ENCODE assay signal across 8 mouse cellular contexts in genomic region chr4:141239388-141240125, GRCm38 (mm10). TPM values are rescaled to one million over a fixed set of nuclear protein-coding genes. Genes with fewer than 3 reads are reported as not detected.
DNase-seq lines count a peak whose midpoint lies in the region; ATAC-seq and TF ChIP-seq lines count a peak whose summit lies in the region.

Gene Arhgef19, plus strand, starts transcription at chr4:141239499.

- H3K9ac ChIP-seq in heart, embryonic 12.5 days: peak within 1 kb of the TSS; percentile 47
- H3K9ac ChIP-seq in kidney, embryonic 15.5 days: peak within 1 kb of the TSS; percentile 6; the same call in 1 of the 2 replicates
- no peak within 1 kb of the TSS for H3K9ac ChIP-seq in liver, embryonic 14.5 days (replicated peaks)

- no peak for TF ChIP-seq POLR2A in thymus, adult 2 months (IDR thresholded peaks at IDR 0.05; ENCODE audit: control insufficient read depth, extremely low read depth, insufficient read depth, low read length, poor library complexity)

- H3K4me3 ChIP-seq in heart, embryonic 12.5 days: peak within 1 kb of the TSS; percentile 44
- H3K4me3 ChIP-seq in kidney, embryonic 15.5 days (replicated peaks): peak within 1 kb of the TSS; percentile 43
- peak within 1 kb of the TSS; percentile 39 to 43 for H3K4me3 ChIP-seq in liver, embryonic 14.5 days (ENCODE audit: insufficient read depth in 1 of 2, low read depth in 2 of 2, low read length in 2 of 2)
- H3K4me3 ChIP-seq in thymus, adult 2 months (ENCODE audit: control insufficient read depth, insufficient read depth, low read length): peak within 1 kb of the TSS; percentile 17; the same call in 1 of the 2 replicates

- H3K4me1 ChIP-seq in heart, embryonic 12.5 days (replicated peaks): peaks cover 35% of the 10 kb centered on the region
- H3K4me1 ChIP-seq in kidney, embryonic 15.5 days: peaks cover 57% of the 10 kb centered on the region
- H3K4me1 ChIP-seq in liver, embryonic 14.5 days (replicated peaks; ENCODE audit: control insufficient read depth in 2 of 2, insufficient read depth in 2 of 2, low read length in 1 of 2): peaks cover 5 to 9% of the 10 kb centered on the region in 2 experiments
- H3K4me1 ChIP-seq in thymus, adult 2 months (replicated peaks; ENCODE audit: control insufficient read depth, insufficient read depth, low read length): peaks cover 7% of the 10 kb centered on the region

- H3K9me3 ChIP-seq in heart, embryonic 12.5 days (replicated peaks): no peaks in the 10 kb centered on the region
- no peaks in the 10 kb centered on the region for H3K9me3 ChIP-seq in kidney, embryonic 15.5 days (replicated peaks)
- no peaks in the 10 kb centered on the region for H3K9me3 ChIP-seq in liver, embryonic 14.5 days (ENCODE audit: control insufficient read depth, low read length)

- ATAC-seq in erythroblast, adult 5-6 weeks (replicated peaks; ENCODE audit: low FRiP score, poor library complexity, severe bottlenecking): peak; percentile 71
- peak; percentile 91 for ATAC-seq in heart, embryonic 12.5 days (ENCODE audit: insufficient number of reproducible peaks, low FRiP score)
- ATAC-seq in kidney, embryonic 15.5 days (replicated peaks; ENCODE audit: low FRiP score): peak; percentile 91
- ATAC-seq in liver, embryonic 14.5 days (ENCODE audit: insufficient read depth): peak; percentile 87

- H3K27me3 ChIP-seq in heart, embryonic 12.5 days (replicated peaks): peaks cover 80% of the 10 kb centered on the region
- peaks cover 77% of the 10 kb centered on the region for H3K27me3 ChIP-seq in kidney, embryonic 15.5 days
- peaks cover 59% of the 10 kb centered on the region for H3K27me3 ChIP-seq in liver, embryonic 14.5 days (ENCODE audit: control insufficient read depth, insufficient read depth, low read length)
- peaks cover 22% of the 10 kb centered on the region for H3K27me3 ChIP-seq in thymus, adult 2 months (ENCODE audit: control insufficient read depth, insufficient read depth, low read length)

- 1% methylated on average over 31 of the region's 31 CpGs for WGBS in heart, embryonic 12.5 days
- WGBS in kidney, embryonic 15.5 days: under 1% methylated on average over 31 of the region's 31 CpGs
- 2% methylated on average over 31 of the region's 31 CpGs for WGBS in liver, embryonic 14.5 days (ENCODE audit: insufficient replicate concordance)
- WGBS in thymus, adult 2 months: 3% methylated on average over 31 of the region's 31 CpGs

- TF ChIP-seq EP300 in liver, embryonic 14.5 days (IDR thresholded peaks at IDR 0.05; ENCODE audit: low read depth): no peak

- peak within 1 kb of the TSS; percentile 82 for H3K4me2 ChIP-seq in heart, embryonic 12.5 days
- H3K4me2 ChIP-seq in kidney, embryonic 15.5 days: peak within 1 kb of the TSS; percentile 76
- peak within 1 kb of the TSS; percentile 55 for H3K4me2 ChIP-seq in liver, embryonic 14.5 days (ENCODE audit: low read depth)

- TF ChIP-seq CTCF in liver, embryonic 14.5 days (IDR thresholded peaks at IDR 0.05; ENCODE audit: low read depth): no peak
- no peak for TF ChIP-seq CTCF in thymus, adult 2 months (IDR thresholded peaks at IDR 0.05; ENCODE audit: borderline replicate concordance, control insufficient read depth, extremely low read depth, insufficient read depth, low read length, poor library complexity)

- no peak within 1 kb of the TSS for H3K27ac ChIP-seq in heart, embryonic 12.5 days (ENCODE audit: poor library complexity, severe bottlenecking)
- peak within 1 kb of the TSS; percentile 79 for H3K27ac ChIP-seq in kidney, embryonic 15.5 days
- no peak within 1 kb of the TSS for H3K27ac ChIP-seq in liver, embryonic 14.5 days
- no peak within 1 kb of the TSS for H3K27ac ChIP-seq in thymus, adult 2 months (ENCODE audit: control insufficient read depth, insufficient read depth, low read length)

- DNase-seq in CD4-positive, CD25-positive, alpha-beta regulatory T cell, adult 2 months (ENCODE audit: low read depth, low spot score): peak; percentile 86
- DNase-seq in adrenal gland, postnatal 4 days (ENCODE audit: low spot score in 2 of 2): peak; percentile 70 to 89
- DNase-seq in liver, embryonic 14.5 days (ENCODE audit: low read depth in 3 of 3, low spot score in 3 of 3): peak; percentile 47 to 67 (median 52)
- DNase-seq in neural tube, embryonic 10.5 days (ENCODE audit: extremely low spot score, low spot score): peak; percentile 80
- DNase-seq in thymus, adult 2 months: peak; percentile 84

- no peaks in the 10 kb centered on the region for H3K36me3 ChIP-seq in heart, embryonic 12.5 days
- H3K36me3 ChIP-seq in kidney, embryonic 15.5 days: no peaks in the 10 kb centered on the region
- H3K36me3 ChIP-seq in liver, embryonic 14.5 days (replicated peaks; ENCODE audit: control insufficient read depth, insufficient read depth, low read depth): no peaks in the 10 kb centered on the region
- no peaks in the 10 kb centered on the region for H3K36me3 ChIP-seq in thymus, adult 2 months (ENCODE audit: control insufficient read depth, insufficient read depth, low read length)

RNA-seq across cellular contexts. Expression of gene Arhgef19, which starts in this region (rescaled TPM):
- total RNA-seq in adrenal gland, postnatal 4 days (2021): 10 to 100 TPM; 37.5 to 39.2 TPM
- not detected in 2 replicates for total RNA-seq in erythroblast, adult 5-6 weeks (2015; ENCODE audit: low replicate concordance)
- not detected in 2 replicates for total RNA-seq in erythroblast, adult 5-6 weeks (2017; ENCODE audit: low replicate concordance)
- 2.6 and 3.1 TPM in 2 replicates for polyA plus RNA-seq in heart, embryonic 12.5 days (2016; fragmentation: Nextera tagmentation; extraction: Ambion mirVana)
- polyA plus RNA-seq in kidney, embryonic 15.5 days (2015; fragmentation: Nextera tagmentation; extraction: Ambion mirVana): 7.4 and 9.6 TPM in 2 replicates
- 0.88 and 0.92 TPM in 2 replicates for polyA plus RNA-seq in liver, embryonic 14.5 days (2012; rRNA removed)
- polyA plus RNA-seq in liver, embryonic 14.5 days (2014; fragmentation: Nextera tagmentation; extraction: Ambion mirVana): 0.57 and 0.72 TPM in 2 replicates
- polyA plus RNA-seq in thymus, adult 2 months (2012; rRNA removed): 2.6 and 2.8 TPM in 2 replicates

Comparison
In these comparisons a context has a peak if more than half of its experiments do, and no peak if none do; other contexts are left out.
1. RNA of gene Arhgef19 (total RNA-seq): 37.5 to 39.2 TPM in adrenal gland, postnatal 4 days; not detected in erythroblast, adult 5-6 weeks; every median in the first group is over 10 times any median in the second.
2. Peak in ATAC-seq in erythroblast, adult 5-6 weeks; RNA of the gene not detected or under 1 TPM.
3. Peak in DNase-seq, ATAC-seq, H3K4me3 ChIP-seq and H3K4me2 ChIP-seq in liver, embryonic 14.5 days; RNA of the gene not detected or under 1 TPM.
4. Peak in every context shown above with its lines, with median percentiles within 50 percentile points of each other: DNase-seq, ATAC-seq, H3K4me2 ChIP-seq and H3K4me3 ChIP-seq.